Mouse (Mus musculus): Measurements from ENCODE around the gene Zkscan16. TPM values are rescaled to one million over a fixed set of nuclear protein-coding genes. Genes with fewer than 3 reads are reported as not detected.

Gene Zkscan16
- polyA plus RNA-seq, 1 experiment, result not detected

- TF ChIP-seq E2F4 (IDR thresholded peaks at IDR 0.05; ENCODE audit: insufficient read depth) (no peak), POLR2A (IDR thresholded peaks at IDR 0.05; ENCODE audit: insufficient read length, low read depth) (peak; percentile 99), TCF3 (IDR thresholded peaks at IDR 0.05; ENCODE audit: insufficient read length, low read depth) (no peak), MYOG (IDR thresholded peaks at IDR 0.05; ENCODE audit: control insufficient read depth in 1 of 3, insufficient read depth in 1 of 3, insufficient read length in 2 of 3, low read depth in 2 of 3) (peak in 1 of 3 experiments; percentile 28), POLR2AphosphoS2 (IDR thresholded peaks at IDR 0.05; ENCODE audit: insufficient read length, low read depth) (peak; percentile 94), MAX (IDR thresholded peaks at IDR 0.05; ENCODE audit: low read depth) (no peak)
- Histone ChIP-seq H3ac (ENCODE audit: control insufficient read depth, insufficient read length) (peak within 1 kb of the TSS; percentile 71), H3K79me2 (ENCODE audit: control insufficient read depth, insufficient read depth) (peaks cover 48% of the 10 kb centered on the region), H3K4me2 (ENCODE audit: low read depth) (peak within 1 kb of the TSS; percentile 99), H3K4me3 (peak within 1 kb of the TSS; percentile 64), H3K36me3 (ENCODE audit: control insufficient read depth, insufficient read depth) (no peaks in the 10 kb centered on the region), H3K27me3 (ENCODE audit: control insufficient read depth, insufficient read depth, insufficient read length) (no peaks in the 10 kb centered on the region)
These were observed 59.7 kb downstream of the Zkscan16 start, which contains the start of gene Gm20503 for GRCm38 (mm10) chr4:59002948-59003805. Gm20503 (plus strand) TSS chr4:59003210.

GRCm38 (mm10) chr4:59003806-59004200, 60.4 kb downstream of the Zkscan16 start:
- TF ChIP-seq USF1 (IDR thresholded peaks at IDR 0.05; ENCODE audit: low read depth) (no peak), MAX (IDR thresholded peaks at IDR 0.05; ENCODE audit: low read depth) (no peak), POLR2AphosphoS2 (IDR thresholded peaks at IDR 0.05; ENCODE audit: insufficient read length, low read depth) (no peak), MYOG (IDR thresholded peaks at IDR 0.05; ENCODE audit: control insufficient read depth in 1 of 3, insufficient read depth in 1 of 3, insufficient read length in 2 of 3, low read depth in 2 of 3) (no peak), TCF12 (IDR thresholded peaks at IDR 0.05; ENCODE audit: insufficient read depth, poor library complexity, severe bottlenecking) (no peak), TCF3 (IDR thresholded peaks at IDR 0.05; ENCODE audit: insufficient read length, low read depth) (no peak), CEBPB (IDR thresholded peaks at IDR 0.05; ENCODE audit: insufficient read depth, poor library complexity, severe bottlenecking) (no peak), SRF (IDR thresholded peaks at IDR 0.05; ENCODE audit: control insufficient read depth, insufficient read length, low read depth) (no peak), POLR2A (IDR thresholded peaks at IDR 0.05; ENCODE audit: insufficient read length, low read depth) (no peak), E2F4 (IDR thresholded peaks at IDR 0.05; ENCODE audit: insufficient read depth) (no peak), REST (IDR thresholded peaks at IDR 0.05; ENCODE audit: insufficient read depth, insufficient read length) (no peak)
- H3K36me3 ChIP-seq (ENCODE audit: control insufficient read depth, insufficient read depth), result no peaks in the 10 kb centered on the region
- peak overlapping the region; percentile 64 for H3K4me3 ChIP-seq
- peak overlapping the region; percentile 71 for H3ac ChIP-seq (ENCODE audit: control insufficient read depth, insufficient read length)
- H3K79me2 ChIP-seq (ENCODE audit: control insufficient read depth, insufficient read depth), result peaks cover 55% of the 10 kb centered on the region
- peak overlapping the region; percentile 99 for H3K4me2 ChIP-seq (ENCODE audit: low read depth)
- no peaks in the 10 kb centered on the region for H3K27me3 ChIP-seq (ENCODE audit: control insufficient read depth, insufficient read depth, insufficient read length)

- TF ChIP-seq MYOG (IDR thresholded peaks at IDR 0.05; ENCODE audit: control insufficient read depth in 1 of 3, insufficient read depth in 1 of 3, insufficient read length in 2 of 3, low read depth in 2 of 3) (no peak), TCF12 (IDR thresholded peaks at IDR 0.05; ENCODE audit: insufficient read depth, poor library complexity, severe bottlenecking) (no peak), E2F4 (IDR thresholded peaks at IDR 0.05; ENCODE audit: insufficient read depth) (no peak), POLR2A (IDR thresholded peaks at IDR 0.05; ENCODE audit: insufficient read length, low read depth) (no peak), REST (IDR thresholded peaks at IDR 0.05; ENCODE audit: insufficient read depth, insufficient read length) (no peak), CEBPB (IDR thresholded peaks at IDR 0.05; ENCODE audit: insufficient read depth, poor library complexity, severe bottlenecking) (no peak), MYOD1 (IDR thresholded peaks at IDR 0.05; ENCODE audit: control insufficient read depth in 1 of 3, insufficient read length in 2 of 3, low read depth in 2 of 3) (no peak)
- Histone ChIP-seq H3K27me3 (ENCODE audit: control insufficient read depth, insufficient read depth, insufficient read length) (no peaks in the 10 kb centered on the region), H3ac (ENCODE audit: control insufficient read depth, insufficient read length) (no peak overlapping the region), H3K79me2 (ENCODE audit: control insufficient read depth, insufficient read depth) (peaks cover 75% of the 10 kb centered on the region), H3K4me2 (ENCODE audit: low read depth) (peak overlapping the region; percentile 72), H3K36me3 (ENCODE audit: control insufficient read depth, insufficient read depth) (no peaks in the 10 kb centered on the region), H3K4me3 (no peak overlapping the region)
These were observed 62.8 kb downstream of the Zkscan16 start for GRCm38 (mm10) chr4:59006211-59006610.

DNA sequence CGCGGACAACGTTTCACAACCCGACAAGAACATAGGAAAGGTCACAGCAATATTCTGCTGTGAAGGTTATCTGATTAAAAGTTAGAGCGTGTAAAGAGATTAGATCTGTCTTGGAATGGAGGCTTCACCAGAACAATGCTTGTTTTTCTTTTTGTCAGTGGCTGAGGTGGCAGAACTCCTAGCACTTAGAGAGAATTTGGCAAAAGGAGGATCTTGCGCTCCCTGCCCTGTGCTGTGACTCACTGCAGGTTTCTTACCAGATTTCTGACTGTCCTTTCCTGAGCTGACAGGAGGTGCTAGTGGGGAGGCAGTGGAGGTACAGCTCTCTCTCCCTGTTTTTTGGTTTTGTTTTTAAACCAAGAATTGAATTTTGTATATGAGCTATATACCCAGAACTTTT, 63.6 kb downstream of the Zkscan16 start:
- TF ChIP-seq TCF3 (IDR thresholded peaks at IDR 0.05; ENCODE audit: insufficient read length, low read depth), result no peak
- TF ChIP-seq TCF12 (IDR thresholded peaks at IDR 0.05; ENCODE audit: insufficient read depth, poor library complexity, severe bottlenecking), result no peak
- no peak for TF ChIP-seq POLR2A (IDR thresholded peaks at IDR 0.05; ENCODE audit: insufficient read length, low read depth)
- TF ChIP-seq SRF (IDR thresholded peaks at IDR 0.05; ENCODE audit: control insufficient read depth, insufficient read length, low read depth), result no peak
- TF ChIP-seq MYOD1 (IDR thresholded peaks at IDR 0.05; ENCODE audit: control insufficient read depth in 1 of 3, insufficient read length in 2 of 3, low read depth in 2 of 3), result no peak
- TF ChIP-seq MYOG (IDR thresholded peaks at IDR 0.05; ENCODE audit: control insufficient read depth in 1 of 3, insufficient read depth in 1 of 3, insufficient read length in 2 of 3, low read depth in 2 of 3), result no peak
- no peak for TF ChIP-seq E2F4 (IDR thresholded peaks at IDR 0.05; ENCODE audit: insufficient read depth)
- TF ChIP-seq REST (IDR thresholded peaks at IDR 0.05; ENCODE audit: insufficient read depth, insufficient read length), result no peak
- no peak for TF ChIP-seq POLR2AphosphoS2 (IDR thresholded peaks at IDR 0.05; ENCODE audit: insufficient read length, low read depth)
- no peak for TF ChIP-seq MAX (IDR thresholded peaks at IDR 0.05; ENCODE audit: low read depth)
- no peak for TF ChIP-seq CEBPB (IDR thresholded peaks at IDR 0.05; ENCODE audit: insufficient read depth, poor library complexity, severe bottlenecking)
- TF ChIP-seq USF1 (IDR thresholded peaks at IDR 0.05; ENCODE audit: low read depth), result no peak
- no peak overlapping the region for H3K4me3 ChIP-seq
- H3K27me3 ChIP-seq (ENCODE audit: control insufficient read depth, insufficient read depth, insufficient read length), result no peaks in the 10 kb centered on the region
- peaks cover 83% of the 10 kb centered on the region for H3K79me2 ChIP-seq (ENCODE audit: control insufficient read depth, insufficient read depth)
- no peaks in the 10 kb centered on the region for H3K36me3 ChIP-seq (ENCODE audit: control insufficient read depth, insufficient read depth)
- H3ac ChIP-seq (ENCODE audit: control insufficient read depth, insufficient read length), result no peak overlapping the region
- H3K4me2 ChIP-seq (ENCODE audit: low read depth), result peak overlapping the region; percentile 72

Other genes with a start within 250 kb of the Zkscan16 start
- gene Olfr267, start 155.9 kb upstream of the Zkscan16 start, polyA plus RNA-seq (2012; fragmentation: generic; extraction: Trizol), result not detected
- gene Ecpas, start 30.9 kb upstream of the Zkscan16 start, polyA plus RNA-seq (2012; fragmentation: generic; extraction: Trizol), result 22.4 TPM
- 20.6 TPM for gene Ptgr1, start 43.5 kb downstream of the Zkscan16 start, polyA plus RNA-seq (2012; fragmentation: generic; extraction: Trizol)
- 5.4 TPM for gene Dnajc25, start 51.4 kb downstream of the Zkscan16 start, polyA plus RNA-seq (2012; fragmentation: generic; extraction: Trizol)
- gene Gm20503, start 59.6 kb downstream of the Zkscan16 start, polyA plus RNA-seq (2012; fragmentation: generic; extraction: Trizol), result 0.73 TPM
- 57.3 TPM for gene Gng10, start 91.5 kb downstream of the Zkscan16 start, polyA plus RNA-seq (2012; fragmentation: generic; extraction: Trizol)
- gene AI481877, start 195.4 kb downstream of the Zkscan16 start, polyA plus RNA-seq (2012; fragmentation: generic; extraction: Trizol), result 0.01 TPM
- 24.0 TPM for gene Ugcg, start 245.6 kb downstream of the Zkscan16 start, polyA plus RNA-seq (2012; fragmentation: generic; extraction: Trizol)

All from myocyte (in vitro differentiated cells).